Mouse (Mus musculus) B cell, adult 2 months (primary cell): ENCODE results near the gene Rhoh.

ENCODE experiments used
- DNase-seq, 2 experiments: peaks; one replicate each; pipeline ENCODE4 v3.0.0; 2022

Gene Rhoh

GRCm38 (mm10) chr5:65860281-65861000 is 572 bp upstream of the Rhoh start:
- DNase-seq: peak; percentile 50

- peak; percentile 32 to 42 for DNase-seq
Observed at GRCm38 (mm10) chr5:65862217-65862927, 1.4 kb downstream of the Rhoh start.

DNA sequence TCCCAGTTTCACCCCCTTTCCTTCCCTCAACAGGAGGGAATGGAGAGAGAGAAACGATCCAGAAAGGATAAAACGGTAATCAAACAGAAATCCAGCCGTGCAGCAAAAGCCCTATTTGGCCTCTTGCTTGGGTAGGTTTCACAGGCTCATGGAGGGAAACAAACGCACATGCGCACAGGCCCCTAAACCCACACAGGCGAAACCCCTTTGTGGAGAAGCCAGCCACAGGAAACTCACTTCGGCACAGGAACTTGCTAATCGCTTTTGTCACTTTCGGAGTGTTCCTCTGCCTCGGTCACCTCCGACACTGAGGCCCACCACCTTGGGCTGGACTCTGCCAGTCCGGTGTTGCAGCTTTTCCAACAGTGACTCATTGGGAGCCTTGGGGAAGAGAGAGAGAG is 2.3 kb downstream of the Rhoh start:
- DNase-seq: peak; percentile 86 to 87

DNA sequence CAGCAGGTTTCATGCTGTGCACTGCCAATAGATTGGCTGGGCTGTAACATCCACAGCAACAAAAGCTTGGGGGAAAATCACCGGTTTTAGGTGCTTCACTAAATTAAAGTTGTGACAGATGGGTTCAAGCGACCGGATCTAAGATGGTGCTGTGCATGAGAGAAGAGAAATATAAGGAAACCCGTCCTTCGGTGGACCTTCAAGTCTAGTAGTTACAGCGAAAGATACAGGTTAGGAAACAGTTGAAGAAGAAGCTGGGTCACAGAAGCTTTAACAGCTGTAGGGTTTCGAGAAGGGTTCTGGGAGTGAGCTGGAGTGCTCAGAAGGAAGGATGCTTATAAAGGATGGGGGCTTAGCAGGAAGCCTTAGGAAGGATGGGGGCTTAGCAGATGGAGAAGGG is 3.5 kb downstream of the Rhoh start:
- DNase-seq: no peak

- no peak for DNase-seq
Observed at GRCm38 (mm10) chr5:65864946-65865345, 3.9 kb downstream of the Rhoh start.

GRCm38 (mm10) chr5:65866591-65866990 is 5.6 kb downstream of the Rhoh start:
- no peak for DNase-seq

- peak; percentile 61 to 65 for DNase-seq
Observed at GRCm38 (mm10) chr5:65867380-65868116, 6.5 kb downstream of the Rhoh start.

DNA sequence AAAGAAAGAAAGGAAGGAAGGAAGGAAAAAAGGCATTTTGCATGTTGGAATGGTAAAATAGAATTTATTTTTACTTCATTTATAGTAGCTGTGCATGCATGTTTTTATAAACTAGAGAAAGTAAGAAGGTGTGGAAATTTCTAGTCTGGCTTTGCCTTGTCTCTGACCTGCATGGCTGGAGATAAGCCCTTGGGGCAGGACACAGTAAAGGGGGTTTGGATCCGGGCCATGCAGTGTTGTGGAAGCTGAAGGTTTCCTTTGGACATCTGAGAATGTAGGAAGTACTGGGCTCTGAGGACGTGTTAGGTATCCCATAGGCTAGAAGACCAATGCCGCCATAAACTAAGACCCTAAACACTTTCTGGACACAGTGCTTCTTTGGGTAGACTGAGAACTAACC is 7.4 kb downstream of the Rhoh start:
- DNase-seq: no peak

GRCm38 (mm10) chr5:65869660-65870059 is 8.6 kb downstream of the Rhoh start:
- DNase-seq: no peak

DNA sequence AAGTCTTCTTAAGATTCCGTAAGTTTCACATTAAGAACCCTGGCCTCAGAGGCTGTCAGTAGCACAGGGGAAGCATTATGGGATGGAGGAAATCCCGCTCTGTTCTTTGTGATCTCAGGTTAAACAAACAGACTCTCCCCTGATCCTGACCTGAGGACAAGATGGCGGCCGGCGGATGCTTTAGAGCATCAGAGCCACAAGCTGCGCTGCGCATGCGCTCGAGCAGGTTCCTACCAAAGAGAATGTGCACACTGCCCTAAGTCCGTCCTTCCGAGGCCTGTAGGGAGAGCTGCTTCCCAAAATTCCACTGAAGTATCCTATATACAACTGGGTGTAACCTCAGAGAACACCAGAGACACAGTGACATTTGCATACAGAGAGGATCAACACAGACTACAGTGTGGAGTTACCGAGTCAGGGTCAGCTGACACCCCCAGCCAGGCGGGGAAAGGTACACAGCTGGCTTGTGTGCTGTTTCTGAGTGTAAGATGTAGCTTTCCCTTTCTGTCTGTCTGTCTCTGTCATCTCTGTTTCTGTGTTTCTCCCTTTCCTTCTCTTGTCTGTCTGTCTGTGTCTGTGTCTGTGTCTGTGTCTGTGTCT is 10.4 kb downstream of the Rhoh start:
- peak; percentile 48 to 55 for DNase-seq

- no peak for DNase-seq
Observed at GRCm38 (mm10) chr5:65873212-65873611, 12.2 kb downstream of the Rhoh start.

- DNase-seq: no peak
Observed at GRCm38 (mm10) chr5:65875269-65875668, 14.3 kb downstream of the Rhoh start.

GRCm38 (mm10) chr5:65878367-65878766 is 17.4 kb downstream of the Rhoh start:
- DNase-seq: no peak

DNA sequence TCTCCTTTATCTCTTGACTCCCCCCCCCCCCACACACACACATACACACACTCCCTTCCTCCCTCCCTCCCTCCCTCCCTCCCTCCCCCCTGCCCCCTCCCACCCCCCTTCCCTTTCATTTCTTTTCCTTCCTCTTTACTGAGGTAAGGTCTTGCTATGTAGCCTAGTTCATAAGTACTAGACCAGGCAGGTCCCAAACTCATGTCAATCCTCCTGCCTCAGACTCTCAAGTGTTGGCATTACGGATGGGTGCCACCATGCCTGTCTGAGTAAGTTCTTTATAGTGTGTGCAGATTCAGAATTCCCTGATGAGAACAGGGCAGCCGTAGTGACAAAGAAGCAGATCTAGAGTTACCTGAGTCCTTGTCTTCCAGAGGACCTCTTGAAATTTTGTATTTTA is 20.2 kb downstream of the Rhoh start:
- DNase-seq: no peak

GRCm38 (mm10) chr5:65882476-65883205 is 21.6 kb downstream of the Rhoh start:
- no peak for DNase-seq

DNA sequence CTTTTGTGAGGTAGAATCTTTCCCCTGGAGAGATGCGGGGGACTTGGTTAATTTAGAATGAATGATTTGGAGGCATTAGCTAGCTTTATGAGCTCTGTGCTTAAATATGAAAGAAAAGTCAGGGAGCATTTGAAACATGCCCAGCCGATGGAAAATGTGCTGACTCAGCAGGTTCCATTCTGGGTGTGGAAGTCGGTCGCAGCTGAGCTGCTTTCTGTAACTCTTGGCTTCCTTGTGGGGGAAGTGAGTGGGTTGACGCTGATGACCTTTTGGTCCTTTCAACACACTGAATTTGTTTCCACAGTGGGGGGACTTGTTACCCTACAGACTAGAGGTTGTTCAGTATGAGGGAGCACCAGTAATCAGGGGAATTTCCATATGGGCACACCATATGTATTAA is 22.3 kb downstream of the Rhoh start:
- peak in 1 of 2 experiments; percentile 32 for DNase-seq

GRCm38 (mm10) chr5:65885699-65886443 is 24.9 kb downstream of the Rhoh start:
- DNase-seq: no peak

GRCm38 (mm10) chr5:65888102-65888501 is 27.1 kb downstream of the Rhoh start:
- DNase-seq: no peak

DNA sequence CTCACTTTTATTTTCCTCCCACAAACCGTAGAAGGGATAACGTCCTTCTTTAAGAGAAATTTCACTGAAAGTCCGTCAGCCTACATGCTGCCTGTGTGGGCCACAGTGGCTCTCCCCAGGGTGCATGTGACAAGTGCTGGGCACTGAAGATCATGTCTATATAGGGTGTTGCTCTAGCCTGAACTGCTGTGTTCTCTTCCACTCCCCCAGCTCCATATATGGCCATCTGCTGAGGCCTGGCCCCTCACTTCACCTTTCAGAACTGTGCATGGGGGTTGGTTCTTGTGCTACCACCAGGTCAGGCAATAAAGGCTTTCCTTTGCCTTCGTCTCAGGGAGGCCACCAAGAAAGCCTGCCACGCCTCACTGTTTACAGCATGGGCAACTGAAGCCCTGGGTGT is 28.0 kb downstream of the Rhoh start:
- peak; percentile 39 to 47 for DNase-seq

GRCm38 (mm10) chr5:65891251-65891826 is 30.3 kb downstream of the Rhoh start:
- DNase-seq: no peak

DNA sequence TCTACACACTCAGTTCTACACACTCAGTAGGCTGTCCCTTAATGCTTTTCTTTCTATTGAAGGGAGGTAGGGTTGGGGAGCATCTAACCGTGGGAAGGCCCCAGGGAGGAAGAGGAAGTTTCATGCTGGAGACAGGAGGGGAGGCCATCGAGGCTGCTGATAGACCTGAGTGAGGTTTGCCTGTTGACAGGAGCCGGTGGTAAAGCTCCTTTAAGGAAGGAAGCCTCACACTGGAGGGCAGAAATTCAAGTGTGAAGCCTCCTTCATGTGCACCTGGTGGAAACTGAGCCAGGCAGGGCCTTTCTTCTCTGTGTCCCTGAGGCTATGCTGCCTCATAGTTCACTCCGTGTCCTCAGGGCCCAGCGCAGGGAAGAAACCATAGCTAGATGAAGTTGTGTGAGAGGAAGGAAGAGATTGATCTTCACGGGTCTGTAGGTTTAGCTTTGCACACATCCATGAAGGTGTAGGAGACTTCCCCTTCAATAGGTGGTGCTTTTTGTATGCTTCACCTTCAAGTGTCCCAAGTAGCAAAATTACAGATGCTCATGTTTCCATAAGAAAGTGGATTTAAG is 34.2 kb downstream of the Rhoh start:
- peak in 1 of 2 experiments; percentile 46 for DNase-seq
